Mouse (Mus musculus) neural tube, embryonic 13.5 days (tissue): ENCODE measurements at regions not wholly inside any gene's neighbourhood (a gene's known extent, or its start where the extent isn't known, plus 50 kb on each side); places are given as distances from the start of the nearest gene placed in this dataset.

Source experiments
- ATAC-seq: fragments of 200-750 bp; cut with Nextera tagmentation; 2 replicates; pipeline ENCODE4 v1.8.0; 2017; ENCODE audit warnings: low read depth, mild to moderate bottlenecking, moderate TSS enrichment, moderate library complexity
- H3K27ac ChIP-seq: fragments of 300-500 bp; sonication (generic); replicated peaks from 2 replicates; pipeline ENCODE4 v1.5.1; 2015; ENCODE audit warnings: moderate library complexity, mild to moderate bottlenecking, inconsistent platforms
- H3K27me3 ChIP-seq: fragments of 300-500 bp; sonication (generic); 2 replicates; pipeline ENCODE4 v1.6.1; 2015; ENCODE audit warnings: mild to moderate bottlenecking, inconsistent platforms
- H3K36me3 ChIP-seq: fragments of 300-500 bp; sonication (generic); 2 replicates; pipeline ENCODE4 v1.6.1; 2015; ENCODE audit warnings: mild to moderate bottlenecking, inconsistent platforms
- H3K4me1 ChIP-seq: fragments of 300-500 bp; sonication (generic); replicated peaks from 2 replicates; pipeline ENCODE4 v1.6.1; 2015; ENCODE audit warnings: inconsistent platforms
- H3K4me2 ChIP-seq: fragments of 300-500 bp; sonication (generic); 2 replicates; pipeline ENCODE4 v1.6.1; 2015; ENCODE audit warnings: inconsistent platforms, mild to moderate bottlenecking, moderate library complexity
- H3K4me3 ChIP-seq: fragments of 300-500 bp; sonication (generic); 2 replicates; pipeline ENCODE4 v1.5.1; 2015; ENCODE audit warnings: mild to moderate bottlenecking, inconsistent platforms
- H3K9ac ChIP-seq: fragments of 300-500 bp; sonication (generic); 2 replicates; pipeline ENCODE4 v1.6.1; 2015; ENCODE audit warnings: moderate library complexity, mild to moderate bottlenecking, inconsistent platforms
- H3K9me3 ChIP-seq: fragments of 300-500 bp; sonication (generic); 2 replicates; pipeline ENCODE4 v1.6.1; 2016; ENCODE audit warnings: inconsistent platforms
- WGBS: fragments of 180-500 bp; shearing (Covaris S2); methylation state at CpG from one replicate; pipeline ENCODE4 v1.1.7; 2015; 5-methylcytosine and 5-hydroxymethylcytosine counted together

- 86% methylated on average over 3 of the region's 3 CpGs for WGBS
- no peak for ATAC-seq
- H3K4me3 ChIP-seq = no peak overlapping the region
- no peak overlapping the region for H3K4me2 ChIP-seq
- no peaks in the 10 kb centered on the region for H3K27me3 ChIP-seq
- H3K36me3 ChIP-seq = no peaks in the 10 kb centered on the region
- H3K9ac ChIP-seq = no peak overlapping the region
- no peaks in the 10 kb centered on the region for H3K9me3 ChIP-seq
- no peak overlapping the region for H3K27ac ChIP-seq
- no peaks in the 10 kb centered on the region for H3K4me1 ChIP-seq
Measured at GRCm38 (mm10) chr14:87901784-87902183, 485.3 kb downstream of the Tdrd3 start.

- no peak overlapping the region for H3K4me3 ChIP-seq
- H3K36me3 ChIP-seq = no peaks in the 10 kb centered on the region
- 82% methylated on average over 7 of the region's 7 CpGs for WGBS
- H3K27me3 ChIP-seq = no peaks in the 10 kb centered on the region
- no peaks in the 10 kb centered on the region for H3K4me1 ChIP-seq
- no peak for ATAC-seq
- no peak overlapping the region for H3K27ac ChIP-seq
- H3K4me2 ChIP-seq = no peak overlapping the region
- H3K9ac ChIP-seq = no peak overlapping the region
- H3K9me3 ChIP-seq = no peaks in the 10 kb centered on the region
Measured at GRCm38 (mm10) chr14:87902416-87902815, 486.0 kb downstream of the Tdrd3 start.
